Mouse (Mus musculus): ENCODE measurements around the gene Incenp.
"Not testable (repeated sequence)": the region's sequence is repeated elsewhere in the genome, so short reads cannot be mapped to it uniquely, and the experiment has no call there.

Incenp gene

GRCm38 (mm10) chr19:9918176-9918861 lies 19.0 kb upstream of the Incenp start:
- DNase-seq (ENCODE audit: low read depth, low spot score): no peak

GRCm38 (mm10) chr19:9917727-9918126 lies 18.4 kb upstream of the Incenp start:
- DNase-seq (ENCODE audit: low read depth, low spot score): no peak

- peak; percentile 63 for DNase-seq (ENCODE audit: low read depth, low spot score)
Observed at GRCm38 (mm10) chr19:9915935-9916334, 16.6 kb upstream of the Incenp start.

- no peak for DNase-seq (ENCODE audit: low read depth, low spot score)
Observed at GRCm38 (mm10) chr19:9914346-9914745, 15.0 kb upstream of the Incenp start.

GRCm38 (mm10) chr19:9913784-9914183 lies 14.4 kb upstream of the Incenp start:
- DNase-seq (ENCODE audit: low read depth, low spot score): no peak

- peak; percentile 51 for DNase-seq (ENCODE audit: low read depth, low spot score)
Observed at GRCm38 (mm10) chr19:9911314-9911754, 12.0 kb upstream of the Incenp start.

- DNase-seq (ENCODE audit: low read depth, low spot score): no peak
Observed at GRCm38 (mm10) chr19:9909351-9909750, 10.0 kb upstream of the Incenp start.

GRCm38 (mm10) chr19:9900696-9901095 lies 1.3 kb upstream of the Incenp start:
- not testable (repeated sequence) for DNase-seq (ENCODE audit: low read depth, low spot score)

- no peak for DNase-seq (ENCODE audit: low read depth, low spot score)
Observed at GRCm38 (mm10) chr19:9899780-9900146, 412 bp upstream of the Incenp start.

GRCm38 (mm10) chr19:9898339-9899066 lies 848 bp downstream of the Incenp start:
- DNase-seq (ENCODE audit: low read depth, low spot score): no peak

GRCm38 (mm10) chr19:9896067-9896466 lies 3.3 kb downstream of the Incenp start:
- DNase-seq (ENCODE audit: low read depth, low spot score): no peak

- no peak for DNase-seq (ENCODE audit: low read depth, low spot score)
Observed at GRCm38 (mm10) chr19:9886771-9887170, 12.6 kb downstream of the Incenp start.

- no peak for DNase-seq (ENCODE audit: low read depth, low spot score)
Observed at GRCm38 (mm10) chr19:9886348-9886747, 13.0 kb downstream of the Incenp start.

- no peak for DNase-seq (ENCODE audit: low read depth, low spot score)
Observed at GRCm38 (mm10) chr19:9878186-9878835, 21.0 kb downstream of the Incenp start.

GRCm38 (mm10) chr19:9865466-9865865 lies 33.9 kb downstream of the Incenp start:
- no peak for DNase-seq (ENCODE audit: low read depth, low spot score)

- DNase-seq (ENCODE audit: low read depth, low spot score): no peak
Observed at GRCm38 (mm10) chr19:9864856-9865255, 34.5 kb downstream of the Incenp start.

GRCm38 (mm10) chr19:9860821-9861220 lies 38.5 kb downstream of the Incenp start:
- DNase-seq (ENCODE audit: low read depth, low spot score): not testable (repeated sequence)

- DNase-seq (ENCODE audit: low read depth, low spot score): not testable (repeated sequence)
Observed at GRCm38 (mm10) chr19:9849368-9850075, 49.8 kb downstream of the Incenp start.

GRCm38 (mm10) chr19:9847262-9847661 lies 52.1 kb downstream of the Incenp start, which contains the start of gene Scgb2a2:
Scgb2a2 (plus strand) TSS chr19:9847562.
- no peak for DNase-seq (ENCODE audit: low read depth, low spot score)

- no peak for DNase-seq (ENCODE audit: low read depth, low spot score)
Observed at GRCm38 (mm10) chr19:9837341-9837715, 62.0 kb downstream of the Incenp start.

GRCm38 (mm10) chr19:9836581-9837340 lies 62.6 kb downstream of the Incenp start:
- not testable (repeated sequence) for DNase-seq (ENCODE audit: low read depth, low spot score)
